Mouse (Mus musculus) right cerebral cortex, adult 2 months (tissue): Measurements from ENCODE around the gene Kcne3.

ENCODE experiments used
- DNase-seq, 2 experiments: peaks; one replicate each; pipeline ENCODE4 v3.0.0; 2021 to 2022; ENCODE audit warnings: low spot score in 2 of 2

Gene Kcne3

GRCm38 (mm10) chr7:100181614-100182013, 5.3 kb downstream of the Kcne3 start:
- no peak for DNase-seq

- no peak for DNase-seq
These were observed 6.1 kb downstream of the Kcne3 start for GRCm38 (mm10) chr7:100182388-100182787.

- peak; percentile 49 to 58 for DNase-seq
These were observed 11.3 kb downstream of the Kcne3 start for GRCm38 (mm10) chr7:100187601-100188000.

GRCm38 (mm10) chr7:100190167-100190566, 13.9 kb downstream of the Kcne3 start:
- no peak for DNase-seq

- peak; percentile 67 to 72 for DNase-seq
These were observed 14.5 kb downstream of the Kcne3 start for GRCm38 (mm10) chr7:100190778-100191177.

- DNase-seq, result no peak
These were observed 24.9 kb downstream of the Kcne3 start for GRCm38 (mm10) chr7:100201191-100201590.

GRCm38 (mm10) chr7:100203616-100204015, 27.3 kb downstream of the Kcne3 start:
- DNase-seq, result no peak

- DNase-seq, result no peak
These were observed 28.6 kb downstream of the Kcne3 start for GRCm38 (mm10) chr7:100204871-100205270.

GRCm38 (mm10) chr7:100206144-100206543, 29.8 kb downstream of the Kcne3 start:
- no peak for DNase-seq

- DNase-seq, result no peak
These were observed 31.6 kb downstream of the Kcne3 start for GRCm38 (mm10) chr7:100207886-100208285.

GRCm38 (mm10) chr7:100214310-100214709, 38.0 kb downstream of the Kcne3 start:
- no peak for DNase-seq

- peak in 1 of 2 experiments; percentile 23 for DNase-seq
These were observed 38.9 kb downstream of the Kcne3 start for GRCm38 (mm10) chr7:100215116-100215732.

- peak in 1 of 2 experiments; percentile 18 for DNase-seq
These were observed 39.7 kb downstream of the Kcne3 start for GRCm38 (mm10) chr7:100215976-100216375.

GRCm38 (mm10) chr7:100216601-100217565, 40.6 kb downstream of the Kcne3 start:
- DNase-seq, result peak; percentile 32 to 48

GRCm38 (mm10) chr7:100227158-100227875, 51.0 kb downstream of the Kcne3 start, which contains the start of gene Pgm2l1:
TSS of gene Pgm2l1 (plus strand) at chr7:100227394.
- peak; percentile 99 for DNase-seq

- DNase-seq, result peak; percentile 29 to 46
These were observed 51.7 kb downstream of the Kcne3 start for GRCm38 (mm10) chr7:100227896-100228525.

- DNase-seq, result no peak
These were observed 52.7 kb downstream of the Kcne3 start for GRCm38 (mm10) chr7:100228957-100229356.

- DNase-seq, result no peak
These were observed 54.3 kb downstream of the Kcne3 start for GRCm38 (mm10) chr7:100230646-100231045.

- DNase-seq, result no peak
These were observed 55.4 kb downstream of the Kcne3 start for GRCm38 (mm10) chr7:100231661-100232060.

- no peak for DNase-seq
These were observed 57.4 kb downstream of the Kcne3 start for GRCm38 (mm10) chr7:100233681-100234080.
